Mouse (Mus musculus) right cerebral cortex, postnatal 36 days (tissue): ENCODE results near the gene Sptbn4.
A peak's percentile ranks its signal among the peaks of the same experiment; 100 is the strongest.
"Not testable (repeated sequence)": the region's sequence is repeated elsewhere in the genome, so short reads cannot be mapped to it uniquely, and the experiment has no call there.

Experiments
- DNase-seq, 2 experiments: peaks; one replicate each; pipeline ENCODE4 v3.0.0; 2022; ENCODE audit warnings: low spot score in 2 of 2, mixed read lengths in 1 of 2

Gene Sptbn4

GRCm38 (mm10) chr7:27447419-27448286 is at the start of gene Sptbn4, which contains the start of gene Blvrb:
TSS of gene Sptbn4 (minus strand) at chr7:27447686.
TSS of gene Blvrb (plus strand) at chr7:27447978.
- peak; percentile 98 to 99 for DNase-seq

- not testable (repeated sequence) for DNase-seq
Measured at GRCm38 (mm10) chr7:27494659-27495367, 47.3 kb upstream of the Sptbn4 start.

GRCm38 (mm10) chr7:27493450-27493849 is 46.0 kb upstream of the Sptbn4 start:
- DNase-seq: no peak

GRCm38 (mm10) chr7:27493022-27493421 is 45.5 kb upstream of the Sptbn4 start:
- no peak for DNase-seq

GRCm38 (mm10) chr7:27491856-27492255 is 44.4 kb upstream of the Sptbn4 start:
- DNase-seq: no peak

- DNase-seq: peak; percentile 74 to 78
Measured at GRCm38 (mm10) chr7:27490543-27491329, 43.2 kb upstream of the Sptbn4 start.

GRCm38 (mm10) chr7:27490227-27490542 is 42.7 kb upstream of the Sptbn4 start:
- DNase-seq: no peak

GRCm38 (mm10) chr7:27489270-27489869 is 41.9 kb upstream of the Sptbn4 start:
- no peak for DNase-seq

- peak in 1 of 2 experiments; percentile 63 for DNase-seq
Measured at GRCm38 (mm10) chr7:27487740-27488268, 40.3 kb upstream of the Sptbn4 start.

GRCm38 (mm10) chr7:27486770-27487697 is 39.5 kb upstream of the Sptbn4 start, which contains the start of gene Sertad1:
TSS of gene Sertad1 (plus strand) at chr7:27486910.
- DNase-seq: peak; percentile 100

GRCm38 (mm10) chr7:27486102-27486769 is 38.8 kb upstream of the Sptbn4 start:
- no peak for DNase-seq

GRCm38 (mm10) chr7:27483860-27484259 is 36.4 kb upstream of the Sptbn4 start:
- DNase-seq: no peak

GRCm38 (mm10) chr7:27481627-27481969 is 34.1 kb upstream of the Sptbn4 start:
- DNase-seq: peak; percentile 52 to 58

- no peak for DNase-seq
Measured at GRCm38 (mm10) chr7:27480927-27481626, 33.6 kb upstream of the Sptbn4 start.

GRCm38 (mm10) chr7:27480506-27480905 is 33.0 kb upstream of the Sptbn4 start:
- DNase-seq: no peak

- no peak for DNase-seq
Measured at GRCm38 (mm10) chr7:27479750-27480149, 32.3 kb upstream of the Sptbn4 start.

- no peak for DNase-seq
Measured at GRCm38 (mm10) chr7:27478561-27478960, 31.1 kb upstream of the Sptbn4 start.

GRCm38 (mm10) chr7:27476098-27476635 is 28.7 kb upstream of the Sptbn4 start:
- DNase-seq: no peak

- DNase-seq: no peak
Measured at GRCm38 (mm10) chr7:27475596-27475995, 28.1 kb upstream of the Sptbn4 start.
